Mouse (Mus musculus): ENCODE measurements around the gene Mndal. TPM values are rescaled to one million over a fixed set of nuclear protein-coding genes. Genes with fewer than 3 reads are reported as not detected.
A peak's percentile ranks its signal among the peaks of the same experiment; 100 is the strongest.
"Not testable (repeated sequence)": the region's sequence is repeated elsewhere in the genome, so short reads cannot be mapped to it uniquely, and the experiment has no call there.

The Mndal gene
- polyA plus RNA-seq, 1 experiment, result 117 TPM

GRCm38 (mm10) chr1:173880004-173880666 is 62.2 kb downstream of the Mndal start:
- not testable (repeated sequence) for H3K4me1 ChIP-seq (ENCODE audit: control insufficient read depth, insufficient read depth, low read length); H3K4me3 ChIP-seq (replicated peaks; ENCODE audit: control insufficient read depth, low read depth, low read length)
- peak overlapping the region; percentile 69 for H3K27ac ChIP-seq (ENCODE audit: control insufficient read depth, insufficient read depth, low read depth, low read length, poor library complexity)
- 13% methylated on average over 3 of the region's 3 CpGs for WGBS

- Histone ChIP-seq H3K27ac (ENCODE audit: control insufficient read depth, insufficient read depth, low read depth, low read length, poor library complexity) (peak overlapping the region; percentile 24; the same call in 1 of the 2 replicates), H3K4me3 (replicated peaks; ENCODE audit: control insufficient read depth, low read depth, low read length) (peak overlapping the region; percentile 44)
- WGBS, result under 1% methylated on average over 5 of the region's 5 CpGs
- H3K4me1 ChIP-seq (ENCODE audit: control insufficient read depth, insufficient read depth, low read length), result not testable (repeated sequence)
These were observed 62.9 kb downstream of the Mndal start for GRCm38 (mm10) chr1:173879225-173879987.

- WGBS, result 4% methylated on average over 6 of the region's 6 CpGs
- H3K27ac ChIP-seq (ENCODE audit: control insufficient read depth, insufficient read depth, low read depth, low read length, poor library complexity), result not testable (repeated sequence)
These were observed 64.0 kb downstream of the Mndal start for GRCm38 (mm10) chr1:173878264-173878663.

GRCm38 (mm10) chr1:173877125-173877524 is 65.2 kb downstream of the Mndal start:
- not testable (repeated sequence) for H3K27ac ChIP-seq (ENCODE audit: control insufficient read depth, insufficient read depth, low read depth, low read length, poor library complexity); H3K4me1 ChIP-seq (ENCODE audit: control insufficient read depth, insufficient read depth, low read length); H3K4me3 ChIP-seq (replicated peaks; ENCODE audit: control insufficient read depth, low read depth, low read length)
- 62% methylated on average over 1 of the region's 1 CpGs for WGBS

More at GRCm38 (mm10) chr1:173878264-173878663, 64.0 kb downstream of the Mndal start:
- H3K4me3 ChIP-seq (replicated peaks; ENCODE audit: control insufficient read depth, low read depth, low read length), result peak overlapping the region; percentile 47
- not testable (repeated sequence) for H3K4me1 ChIP-seq (ENCODE audit: control insufficient read depth, insufficient read depth, low read length)

- H3K27ac ChIP-seq (ENCODE audit: control insufficient read depth, insufficient read depth, low read depth, low read length, poor library complexity); H3K4me1 ChIP-seq (ENCODE audit: control insufficient read depth, insufficient read depth, low read length); H3K4me3 ChIP-seq (replicated peaks; ENCODE audit: control insufficient read depth, low read depth, low read length): not testable (repeated sequence)
- WGBS, result 85% methylated on average over 1 of the region's 1 CpGs
These were observed 73.7 kb downstream of the Mndal start for GRCm38 (mm10) chr1:173868586-173868985.

- no peak for TF ChIP-seq POLR2A (IDR thresholded peaks at IDR 0.05; ENCODE audit: borderline replicate concordance, control insufficient read depth, low read depth, low read length)
- WGBS, result 83% methylated on average over 12 of the region's 12 CpGs
- Histone ChIP-seq H3K27ac (ENCODE audit: control insufficient read depth, insufficient read depth, low read depth, low read length, poor library complexity) (no peak overlapping the region), H3K4me1 (ENCODE audit: control insufficient read depth, insufficient read depth, low read length) (no peaks in the 10 kb centered on the region), H3K4me3 (replicated peaks; ENCODE audit: control insufficient read depth, low read depth, low read length) (no peak overlapping the region)
These were observed 75.8 kb downstream of the Mndal start for GRCm38 (mm10) chr1:173866504-173866903.

GRCm38 (mm10) chr1:173853711-173854110 is 88.6 kb downstream of the Mndal start:
- H3K4me1 ChIP-seq (ENCODE audit: control insufficient read depth, insufficient read depth, low read length); H3K4me3 ChIP-seq (replicated peaks; ENCODE audit: control insufficient read depth, low read depth, low read length); H3K27ac ChIP-seq (ENCODE audit: control insufficient read depth, insufficient read depth, low read depth, low read length, poor library complexity): not testable (repeated sequence)

- H3K4me3 ChIP-seq (replicated peaks; ENCODE audit: control insufficient read depth, low read depth, low read length); H3K27ac ChIP-seq (ENCODE audit: control insufficient read depth, insufficient read depth, low read depth, low read length, poor library complexity); H3K4me1 ChIP-seq (ENCODE audit: control insufficient read depth, insufficient read depth, low read length): not testable (repeated sequence)
- WGBS, result 80% methylated on average over 4 of the region's 4 CpGs
These were observed 89.4 kb downstream of the Mndal start for GRCm38 (mm10) chr1:173852853-173853252.

- H3K4me3 ChIP-seq (replicated peaks; ENCODE audit: control insufficient read depth, low read depth, low read length); H3K4me1 ChIP-seq (ENCODE audit: control insufficient read depth, insufficient read depth, low read length); H3K27ac ChIP-seq (ENCODE audit: control insufficient read depth, insufficient read depth, low read depth, low read length, poor library complexity): not testable (repeated sequence)
- WGBS, result 70% methylated on average over 4 of the region's 4 CpGs
These were observed 96.1 kb downstream of the Mndal start for GRCm38 (mm10) chr1:173846193-173846592.

- TF ChIP-seq CTCF (IDR thresholded peaks at IDR 0.05; ENCODE audit: control insufficient read depth, insufficient read depth, low read length), result no peak
- TF ChIP-seq POLR2A (IDR thresholded peaks at IDR 0.05; ENCODE audit: borderline replicate concordance, control insufficient read depth, low read depth, low read length), result no peak
- no peak overlapping the region for H3K4me3 ChIP-seq (replicated peaks; ENCODE audit: control insufficient read depth, low read depth, low read length)
- no peaks in the 10 kb centered on the region for H3K4me1 ChIP-seq (ENCODE audit: control insufficient read depth, insufficient read depth, low read length)
- no peak overlapping the region for H3K27ac ChIP-seq (ENCODE audit: control insufficient read depth, insufficient read depth, low read depth, low read length, poor library complexity)
- 76% methylated on average over 1 of the region's 1 CpGs for WGBS
These were observed 97.5 kb downstream of the Mndal start for GRCm38 (mm10) chr1:173844754-173845153.

- not testable (repeated sequence) for H3K4me1 ChIP-seq (ENCODE audit: control insufficient read depth, insufficient read depth, low read length); H3K4me3 ChIP-seq (replicated peaks; ENCODE audit: control insufficient read depth, low read depth, low read length); H3K27ac ChIP-seq (ENCODE audit: control insufficient read depth, insufficient read depth, low read depth, low read length, poor library complexity)
- WGBS, result 50% methylated on average over 2 of the region's 2 CpGs
These were observed 120.8 kb downstream of the Mndal start for GRCm38 (mm10) chr1:173821481-173821803.

- not testable (repeated sequence) for H3K4me1 ChIP-seq (ENCODE audit: control insufficient read depth, insufficient read depth, low read length); H3K27ac ChIP-seq (ENCODE audit: control insufficient read depth, insufficient read depth, low read depth, low read length, poor library complexity); H3K4me3 ChIP-seq (replicated peaks; ENCODE audit: control insufficient read depth, low read depth, low read length)
- 74% methylated on average over 2 of the region's 2 CpGs for WGBS
These were observed 121.4 kb downstream of the Mndal start for GRCm38 (mm10) chr1:173820794-173821480.

- not testable (repeated sequence) for H3K4me3 ChIP-seq (replicated peaks; ENCODE audit: control insufficient read depth, low read depth, low read length); H3K4me1 ChIP-seq (ENCODE audit: control insufficient read depth, insufficient read depth, low read length); H3K27ac ChIP-seq (ENCODE audit: control insufficient read depth, insufficient read depth, low read depth, low read length, poor library complexity)
- WGBS, result 29% methylated on average over 2 of the region's 2 CpGs
These were observed 133.0 kb downstream of the Mndal start for GRCm38 (mm10) chr1:173809294-173809693.

All from bone marrow, adult 2 months (tissue).